Mouse (Mus musculus): ENCODE measurements at regions not wholly inside any gene's neighbourhood (a gene's known extent, or its start where the extent isn't known, plus 50 kb on each side); places are given as distances from the start of the nearest gene placed in this dataset.

DNA sequence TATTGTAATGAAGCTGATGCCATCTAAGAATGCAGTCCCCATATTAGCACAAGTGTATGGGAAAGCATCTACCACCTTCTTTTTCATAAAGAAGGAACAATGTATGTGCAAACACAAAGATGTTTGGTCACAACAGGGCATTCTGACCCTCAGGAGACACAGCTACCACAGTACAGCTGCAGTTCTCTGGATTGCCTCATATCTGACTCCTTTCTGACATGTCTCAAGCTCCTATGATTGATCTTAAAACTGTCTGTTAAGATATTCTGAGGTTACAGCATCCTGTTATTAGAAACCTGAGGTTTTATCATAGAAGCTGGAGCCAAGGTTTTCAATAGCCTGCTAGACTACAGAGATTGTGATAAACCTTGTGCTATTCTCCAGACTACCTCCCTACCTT lies 813.0 kb downstream of the Ryr2 start:
- no peak for DNase-seq (ENCODE audit: extremely low spot score, low read depth, low spot score)

DNA sequence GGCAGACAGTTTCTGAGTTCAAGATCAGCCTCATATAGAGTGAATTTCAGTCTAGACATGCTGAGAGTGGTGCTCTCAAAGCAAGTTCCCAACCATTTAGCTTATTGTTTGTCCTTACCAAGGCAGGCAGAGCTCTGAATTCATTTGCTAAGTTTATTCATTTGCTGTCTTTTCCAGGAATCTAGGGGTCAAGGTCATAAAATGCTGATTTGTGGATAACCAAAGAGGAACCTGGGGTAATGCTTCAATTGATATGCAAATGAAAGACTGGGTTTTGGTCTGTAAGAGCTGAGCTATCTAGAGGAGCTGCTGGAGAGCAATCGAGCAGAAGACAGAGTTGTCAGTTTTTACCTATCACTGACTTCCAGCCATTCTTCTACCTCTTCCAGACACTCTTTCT lies 832.8 kb downstream of the Ryr2 start:
- DNase-seq (ENCODE audit: extremely low spot score, low read depth, low spot score), result no peak

DNA sequence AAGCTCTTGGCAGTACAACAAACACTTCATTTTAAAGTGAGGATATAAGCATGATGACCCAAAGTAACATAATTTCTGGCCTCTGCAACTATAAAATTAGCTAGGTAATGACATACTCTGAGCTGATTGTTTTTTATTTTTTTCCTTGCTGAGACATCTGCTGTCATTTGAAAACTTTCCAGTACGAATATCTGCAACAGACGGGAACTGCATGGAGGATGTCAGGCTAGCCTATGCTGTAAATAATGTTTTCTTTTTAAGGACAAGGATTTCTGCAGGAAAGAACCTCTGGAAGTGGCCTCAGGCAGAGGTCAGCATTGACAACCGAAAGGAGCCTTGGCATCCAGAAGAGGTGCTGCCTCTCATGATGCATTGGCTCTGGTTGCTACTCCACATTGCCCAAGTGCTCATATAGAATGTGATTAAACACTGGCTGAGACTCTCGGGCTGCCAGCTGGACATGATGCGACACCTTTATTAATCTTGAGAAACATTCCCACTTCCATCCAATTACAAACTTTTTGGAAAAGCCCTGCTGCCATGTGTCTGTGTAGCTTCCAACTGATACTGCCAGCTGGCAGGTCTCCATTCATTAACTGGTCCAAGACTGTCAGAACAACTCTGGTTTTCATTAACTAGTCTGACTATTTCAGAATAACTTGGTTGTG lies 837.9 kb downstream of the Ryr2 start:
- DNase-seq (ENCODE audit: extremely low spot score, low read depth, low spot score), result no peak

DNA sequence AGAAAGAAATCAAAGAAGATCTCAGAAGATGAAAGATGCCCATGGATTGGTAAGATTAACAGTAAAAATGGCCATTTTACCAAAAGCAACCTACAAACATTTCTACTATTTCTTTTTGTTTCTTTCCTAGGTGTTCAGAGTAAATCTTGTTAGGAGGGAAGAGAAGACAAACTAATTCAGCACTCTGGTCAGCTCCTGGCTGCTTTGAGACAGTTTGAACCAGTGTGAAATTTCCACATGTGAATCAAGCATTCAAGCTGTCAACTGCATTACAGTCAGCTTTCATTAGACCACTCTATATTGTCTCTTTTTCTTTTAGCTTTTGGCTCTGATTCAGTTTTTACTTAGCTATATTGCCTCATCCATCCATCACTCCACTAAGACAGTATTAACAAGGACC lies 859.2 kb downstream of the Ryr2 start:
- peak; percentile 31 for DNase-seq (ENCODE audit: extremely low spot score, low read depth, low spot score)

DNA sequence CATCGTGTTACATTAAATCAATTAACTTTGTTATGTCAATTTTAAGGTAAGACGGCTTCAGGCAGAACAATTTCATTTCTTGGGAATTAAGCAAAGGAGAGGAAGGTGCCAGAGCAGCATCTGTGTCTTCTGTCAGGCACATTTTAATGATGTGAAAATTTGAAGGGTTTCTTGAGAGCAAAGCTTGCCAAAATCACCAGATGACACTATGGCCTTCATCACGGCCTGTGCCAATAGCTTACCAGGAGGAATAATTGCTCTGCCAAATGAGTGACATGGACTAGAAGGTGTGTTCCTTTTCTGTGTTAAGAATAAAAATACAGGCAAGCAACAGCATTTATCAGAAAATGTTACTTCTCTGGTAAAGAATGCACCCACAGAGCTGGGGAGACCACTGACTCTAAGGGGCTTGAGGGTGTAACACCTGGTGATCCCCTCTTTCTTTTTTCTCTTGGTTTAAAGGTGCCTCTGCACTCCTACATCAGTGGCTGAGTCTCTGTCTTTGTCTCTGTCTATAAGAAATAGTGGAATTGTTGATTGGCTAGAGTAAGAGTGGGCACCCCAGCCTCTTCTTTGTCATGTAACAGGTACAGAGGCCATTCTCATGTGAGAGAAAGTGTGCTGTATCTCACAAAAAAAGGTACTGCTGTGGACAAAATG lies 856.2 kb upstream of the Chrm3 start:
- DNase-seq (ENCODE audit: extremely low spot score, low read depth, low spot score), result no peak

DNA sequence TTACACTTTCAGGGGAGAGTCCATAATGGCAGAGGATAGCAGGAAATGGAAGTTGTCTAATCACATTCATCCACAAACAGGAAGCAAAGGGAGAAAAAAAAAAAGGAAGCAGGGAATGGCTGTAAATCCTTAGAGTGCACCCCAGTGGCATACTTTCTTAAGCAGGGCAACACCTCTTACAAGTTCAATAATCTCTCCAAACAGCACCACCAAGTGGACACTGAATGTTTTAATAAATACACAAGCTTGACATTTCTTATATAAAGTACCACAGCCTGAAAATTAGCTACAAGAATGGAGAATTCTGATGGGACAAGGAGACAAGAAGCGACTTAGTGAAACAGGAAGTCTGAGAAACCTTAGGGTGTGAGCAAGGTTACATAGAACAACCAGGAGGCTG lies 849.5 kb upstream of the Chrm3 start:
- no peak for DNase-seq (ENCODE audit: extremely low spot score, low read depth, low spot score)

DNA sequence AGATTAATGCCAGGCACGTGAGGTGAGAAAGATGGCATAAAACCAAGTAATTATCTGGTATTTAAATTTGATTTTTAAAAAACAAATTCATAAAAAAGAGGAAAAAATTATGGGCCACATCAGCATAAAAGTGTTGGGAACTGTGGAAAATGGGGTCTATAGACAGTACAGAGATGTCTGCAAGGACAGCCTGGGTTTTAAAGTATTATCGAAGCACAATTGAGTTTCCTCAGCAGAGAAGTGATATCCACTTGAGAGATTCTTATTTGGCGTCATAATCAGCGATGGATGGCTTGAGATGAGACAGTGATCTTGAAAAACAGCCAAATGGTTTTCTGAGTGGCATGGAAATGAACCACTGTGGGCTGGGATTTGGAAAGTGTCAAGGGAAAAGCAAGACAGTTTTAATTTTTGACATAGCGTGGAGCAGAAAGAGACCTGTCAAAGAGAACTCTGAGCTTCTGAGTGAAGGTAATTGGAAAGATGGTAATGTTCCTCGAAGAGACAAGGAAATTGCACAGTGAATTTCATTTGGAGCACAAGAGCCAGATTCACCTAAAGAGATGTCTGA lies 844.7 kb upstream of the Chrm3 start:
- no peak for DNase-seq (ENCODE audit: extremely low spot score, low read depth, low spot score)

DNA sequence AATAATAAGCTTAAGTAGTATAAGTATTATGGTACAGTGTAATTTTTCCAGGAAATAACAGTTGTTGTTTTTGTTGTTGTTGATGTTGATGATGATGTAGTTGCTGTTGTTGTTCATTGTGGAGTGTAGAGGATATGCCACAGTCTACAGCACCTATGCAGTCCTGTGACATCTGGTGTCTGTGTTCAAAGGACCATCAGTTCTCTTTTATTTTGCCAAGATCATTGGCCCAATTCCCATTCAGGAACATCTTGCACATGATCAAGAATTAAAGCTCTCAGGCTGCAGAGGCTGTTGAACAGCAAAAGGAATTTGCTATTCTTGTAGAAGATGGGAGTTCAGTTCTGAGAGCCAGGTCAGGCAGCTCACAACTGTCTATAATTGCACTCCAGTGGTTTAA lies 841.3 kb upstream of the Chrm3 start:
- DNase-seq (ENCODE audit: extremely low spot score, low read depth, low spot score), result no peak

DNA sequence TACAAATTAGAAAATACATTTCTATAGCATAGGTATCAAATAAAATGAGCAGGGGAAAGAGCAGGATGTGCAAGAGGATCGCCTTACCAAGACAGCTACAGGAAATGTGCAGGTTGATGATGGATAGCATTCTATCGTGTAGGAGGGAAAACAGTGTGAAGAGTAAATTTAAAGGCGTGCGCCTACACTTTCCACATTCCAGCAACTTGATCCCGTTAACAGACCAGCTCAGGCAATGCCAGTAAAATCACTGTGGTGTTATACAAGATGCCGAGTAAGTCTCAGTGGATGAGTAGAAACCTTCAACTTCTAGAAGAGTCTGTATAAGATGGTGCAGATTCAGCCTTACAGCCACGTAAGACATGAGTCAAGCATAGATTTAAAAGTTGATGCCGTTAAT lies 831.8 kb upstream of the Chrm3 start:
- no peak for DNase-seq (ENCODE audit: extremely low spot score, low read depth, low spot score)

DNA sequence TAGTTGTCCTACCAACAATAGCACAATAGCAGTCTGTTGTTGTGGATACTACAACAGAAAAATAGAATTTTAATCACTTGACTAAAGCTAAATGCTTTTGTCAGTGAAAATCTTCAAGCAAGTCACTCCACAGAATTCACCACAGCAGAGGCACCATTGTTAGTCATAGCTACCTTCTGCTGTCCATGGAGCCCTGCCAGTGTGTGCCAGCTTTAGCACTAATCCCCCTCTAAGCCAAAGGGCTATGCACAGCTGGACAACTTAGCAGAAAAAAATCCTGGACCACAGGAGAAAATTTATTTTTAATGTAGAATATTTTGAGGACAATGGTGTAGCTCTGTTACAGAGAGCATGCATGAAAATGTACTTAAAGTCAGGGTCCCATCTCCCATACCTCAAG lies 820.5 kb upstream of the Chrm3 start:
- no peak for DNase-seq (ENCODE audit: extremely low spot score, low read depth, low spot score)

DNA sequence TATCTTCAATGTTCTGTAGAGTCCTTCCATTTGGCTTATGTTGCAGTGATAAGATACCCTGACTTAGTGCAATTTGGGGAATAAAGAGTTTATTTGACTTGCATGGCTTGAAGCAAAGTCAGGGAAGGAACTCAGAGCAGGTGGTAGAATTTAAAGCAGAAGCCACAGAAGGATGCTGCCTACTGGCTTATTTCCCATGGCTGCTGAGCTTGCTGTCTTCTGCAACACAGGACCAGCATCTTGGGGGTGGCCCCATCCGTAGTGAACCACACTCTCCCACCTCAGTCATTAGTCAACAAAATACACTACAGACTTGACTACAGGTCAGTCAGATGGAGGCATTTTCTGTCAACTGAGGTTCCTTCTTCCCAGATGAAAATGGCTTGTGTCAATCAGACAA lies 819.7 kb upstream of the Chrm3 start:
- no peak for DNase-seq (ENCODE audit: extremely low spot score, low read depth, low spot score)

DNA sequence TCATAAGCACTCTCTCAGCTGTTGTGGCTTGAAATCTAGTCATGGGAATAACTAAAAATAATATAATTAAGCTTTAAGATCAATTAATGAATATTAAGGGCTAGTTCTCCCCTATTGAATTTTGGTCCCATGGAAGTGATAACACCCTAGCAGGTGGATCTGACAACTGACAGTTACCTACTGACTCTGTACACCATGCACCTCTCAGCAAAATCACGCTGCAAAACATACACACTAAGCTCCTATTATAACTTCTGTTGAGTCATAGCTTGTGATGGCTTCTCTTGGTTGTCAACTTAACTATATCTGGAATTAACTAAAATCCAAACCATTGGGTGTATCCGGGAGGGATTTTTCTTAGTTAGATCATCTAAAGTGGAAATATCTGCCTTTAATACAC lies 817.9 kb upstream of the Chrm3 start:
- no peak for DNase-seq (ENCODE audit: extremely low spot score, low read depth, low spot score)

DNA sequence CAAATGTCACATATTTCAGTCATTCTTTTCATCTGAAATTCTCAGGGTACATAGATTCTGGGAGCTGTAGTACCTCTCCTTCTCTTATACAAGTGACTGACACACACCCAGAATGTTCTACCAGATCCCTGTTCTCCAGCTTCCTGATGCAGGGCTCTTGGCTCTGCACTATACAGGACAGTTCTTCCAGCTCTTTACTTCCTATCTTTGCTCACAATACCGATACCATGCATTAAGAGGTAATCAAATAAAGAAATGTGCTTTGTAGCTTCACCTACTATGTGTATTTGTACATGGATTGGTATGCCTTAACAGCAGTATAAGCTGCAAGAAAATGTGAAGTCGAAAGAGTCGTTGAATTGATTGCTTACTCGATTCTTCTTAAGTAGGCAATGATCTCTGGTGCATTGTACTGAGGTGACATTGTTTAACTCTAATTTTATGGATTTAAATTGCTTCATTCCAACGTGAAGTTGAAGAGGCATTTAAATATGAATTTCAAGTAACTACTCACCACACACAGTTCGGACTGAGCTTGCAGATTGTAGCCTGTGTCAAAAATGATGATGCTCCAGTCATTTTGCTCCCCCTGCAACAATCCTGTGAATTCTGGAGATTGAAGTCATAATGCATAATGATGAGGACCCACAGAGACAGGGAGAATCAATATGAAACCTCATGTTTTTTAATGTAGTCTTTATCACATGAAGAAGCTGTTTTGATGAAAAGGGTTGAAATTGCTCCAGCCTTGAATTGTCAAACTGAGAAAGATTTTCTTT lies 817.2 kb upstream of the Chrm3 start:
- no peak for DNase-seq (ENCODE audit: extremely low spot score, low read depth, low spot score)

DNA sequence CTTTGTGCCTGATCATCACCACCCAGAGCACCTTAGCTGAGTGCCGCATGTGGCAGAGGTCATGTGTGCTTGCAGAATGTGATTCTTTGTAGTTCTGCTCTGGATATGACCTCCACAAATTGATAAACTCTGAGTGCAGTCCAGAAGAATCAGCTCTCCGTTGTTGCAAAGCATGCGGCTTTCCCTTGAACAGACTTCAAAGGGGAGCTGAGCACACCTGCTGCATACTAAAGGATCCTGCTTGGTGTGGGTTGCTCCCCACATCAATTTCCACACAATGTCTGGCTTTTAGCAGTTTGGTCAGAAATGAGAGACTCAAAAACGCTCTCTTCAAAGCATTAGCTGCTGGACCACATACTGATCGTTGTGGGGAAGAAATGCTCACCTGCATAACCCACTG lies 806.5 kb upstream of the Chrm3 start:
- no peak for DNase-seq (ENCODE audit: extremely low spot score, low read depth, low spot score)

DNA sequence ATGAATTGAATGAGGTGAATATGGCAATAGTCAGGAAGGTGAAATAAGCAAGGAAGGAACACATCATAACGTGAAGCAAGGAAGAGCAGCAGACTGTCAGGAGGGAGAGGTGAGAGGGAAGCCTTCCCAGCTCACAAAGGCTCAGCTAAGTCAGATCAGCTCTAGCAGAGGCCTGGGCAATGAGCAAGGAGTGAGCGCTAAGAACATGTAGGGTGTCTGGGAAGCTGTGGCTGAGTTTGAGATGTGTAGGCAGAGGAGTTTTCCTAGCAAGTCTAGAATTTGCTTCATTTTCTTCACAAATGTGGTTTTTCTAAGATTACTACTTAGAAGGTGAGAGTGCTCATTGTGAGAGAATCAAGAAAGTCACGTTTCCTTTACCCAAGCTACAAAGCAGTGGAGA lies 803.5 kb upstream of the Chrm3 start:
- no peak for DNase-seq (ENCODE audit: extremely low spot score, low read depth, low spot score)

DNA sequence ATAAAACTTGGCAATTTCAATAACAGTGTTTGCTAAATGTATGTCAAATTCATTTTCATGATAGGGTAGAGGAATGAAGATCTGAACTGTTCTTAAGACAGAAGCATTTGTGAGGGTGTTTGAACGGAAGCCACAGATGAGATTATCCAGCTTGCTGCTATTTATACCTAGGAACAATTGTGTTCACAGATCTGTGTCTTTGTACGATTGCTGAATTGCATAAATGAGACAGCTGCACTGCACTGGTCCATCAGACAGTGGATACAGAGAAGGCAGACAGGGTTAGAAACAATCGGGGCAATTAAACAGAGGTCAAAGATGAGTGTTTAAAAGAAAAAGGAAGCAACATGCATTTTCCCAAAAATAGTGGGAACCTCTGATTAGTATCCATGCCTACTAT lies 786.6 kb upstream of the Chrm3 start:
- DNase-seq (ENCODE audit: extremely low spot score, low read depth, low spot score), result no peak

DNA sequence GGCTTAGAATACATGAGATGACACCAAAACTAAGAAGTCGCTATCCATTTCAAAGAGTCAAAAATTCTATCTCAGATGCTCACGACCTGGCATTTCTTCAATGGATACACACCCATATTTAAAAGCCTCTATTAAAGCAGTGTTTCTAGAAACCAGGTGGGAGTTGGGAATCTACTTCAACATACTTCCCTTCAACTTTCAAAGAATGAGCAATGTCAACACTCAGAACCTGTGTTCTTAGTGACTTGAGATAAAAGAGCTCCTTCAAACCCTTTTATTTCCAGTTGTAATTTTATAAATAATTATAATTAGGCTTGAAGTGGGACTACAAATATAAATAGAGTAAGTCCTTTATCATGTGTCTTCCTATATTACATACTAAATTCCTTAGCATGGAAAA lies 747.0 kb upstream of the Chrm3 start:
- no peak for DNase-seq (ENCODE audit: extremely low spot score, low read depth, low spot score)

DNA sequence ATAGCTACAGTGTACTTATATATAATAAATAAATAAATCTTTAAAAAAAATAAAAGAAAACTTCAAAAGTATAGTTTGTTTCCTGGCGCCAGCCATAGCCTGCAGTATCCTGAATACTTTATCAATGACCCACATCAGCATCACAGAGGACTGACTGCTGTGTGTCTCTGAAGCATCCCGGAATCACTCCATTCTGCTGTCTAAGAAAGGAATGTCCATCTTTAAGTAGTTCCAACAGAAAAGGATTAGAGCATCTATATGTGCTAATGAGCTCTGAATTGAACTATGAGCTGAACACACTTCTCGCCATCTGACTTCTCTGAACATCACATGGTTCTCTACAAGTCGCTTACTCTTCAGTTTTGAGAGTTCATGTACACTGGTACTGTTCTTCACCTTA lies 745.8 kb upstream of the Chrm3 start:
- DNase-seq (ENCODE audit: extremely low spot score, low read depth, low spot score), result no peak

DNA sequence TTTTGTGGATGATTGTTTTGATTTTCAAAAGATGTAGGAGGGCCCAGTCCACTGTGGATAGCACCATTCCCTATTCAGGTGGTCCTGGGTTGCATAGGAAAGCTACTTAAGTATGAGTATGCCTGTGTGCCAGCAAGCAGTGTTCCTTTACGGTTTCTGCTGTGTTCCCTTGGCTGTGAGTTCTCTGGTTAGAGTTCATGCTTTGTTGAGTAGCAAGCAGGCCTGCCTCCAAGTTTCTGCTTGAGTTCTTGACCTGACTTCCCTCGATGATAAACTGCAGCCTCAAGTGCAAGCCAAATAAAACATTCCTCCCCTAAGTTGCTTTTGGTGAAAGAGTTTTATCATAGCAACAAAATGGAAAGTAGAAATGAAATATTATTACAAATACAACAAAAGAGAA lies 744.9 kb upstream of the Chrm3 start:
- no peak for DNase-seq (ENCODE audit: extremely low spot score, low read depth, low spot score)

DNA sequence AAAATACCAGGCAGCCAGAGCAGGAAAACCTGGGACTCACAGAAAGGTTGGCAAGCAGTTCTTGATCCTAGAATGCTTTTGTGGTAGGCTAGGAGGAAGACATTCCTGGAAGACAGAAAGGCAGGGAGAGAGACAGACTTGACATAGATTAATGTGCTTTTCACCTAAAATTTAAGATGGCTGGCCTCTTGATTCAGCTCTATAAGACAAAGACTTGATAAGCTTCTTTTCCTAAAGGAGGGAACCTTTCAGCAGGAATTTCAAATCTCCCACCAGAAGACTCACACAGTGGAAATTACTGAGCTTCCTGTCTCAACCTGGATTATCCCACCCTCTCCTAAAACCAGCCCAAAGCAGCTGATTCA lies 738.9 kb upstream of the Chrm3 start:
- no peak for DNase-seq (ENCODE audit: extremely low spot score, low read depth, low spot score)

DNA sequence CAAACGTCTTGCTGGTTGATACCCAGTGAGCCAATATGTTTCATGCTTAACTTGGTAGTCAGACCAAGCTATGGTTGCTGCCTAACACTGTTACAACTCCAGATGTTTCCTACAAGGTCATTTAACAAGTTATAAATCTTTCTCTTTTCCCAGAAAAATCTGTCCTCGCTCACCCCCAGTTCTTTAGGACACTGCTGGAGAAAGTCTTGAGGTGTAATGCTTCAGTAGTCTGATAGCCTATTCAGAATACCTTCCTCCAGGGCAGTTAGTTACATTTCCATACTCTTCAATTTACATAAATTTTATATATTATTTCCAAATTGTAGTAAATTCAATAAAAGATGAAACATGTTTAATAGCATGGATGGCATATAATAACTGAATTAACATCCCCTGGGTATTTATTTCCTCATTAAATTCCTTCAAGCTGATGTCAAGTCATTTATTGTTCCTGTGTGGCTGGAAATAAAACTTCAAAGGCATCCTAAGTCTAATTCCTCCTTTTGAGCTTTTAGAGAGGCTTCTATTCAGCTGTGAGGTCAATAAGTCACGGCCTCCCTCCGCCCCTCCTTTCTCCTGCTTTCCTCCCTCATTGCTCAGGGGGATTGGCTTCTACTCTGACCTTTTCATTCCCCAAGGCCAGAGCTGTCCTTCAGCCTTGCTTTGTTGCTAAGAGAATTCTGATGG lies 738.4 kb upstream of the Chrm3 start:
- peak; percentile 77 for DNase-seq (ENCODE audit: extremely low spot score, low read depth, low spot score)

DNA sequence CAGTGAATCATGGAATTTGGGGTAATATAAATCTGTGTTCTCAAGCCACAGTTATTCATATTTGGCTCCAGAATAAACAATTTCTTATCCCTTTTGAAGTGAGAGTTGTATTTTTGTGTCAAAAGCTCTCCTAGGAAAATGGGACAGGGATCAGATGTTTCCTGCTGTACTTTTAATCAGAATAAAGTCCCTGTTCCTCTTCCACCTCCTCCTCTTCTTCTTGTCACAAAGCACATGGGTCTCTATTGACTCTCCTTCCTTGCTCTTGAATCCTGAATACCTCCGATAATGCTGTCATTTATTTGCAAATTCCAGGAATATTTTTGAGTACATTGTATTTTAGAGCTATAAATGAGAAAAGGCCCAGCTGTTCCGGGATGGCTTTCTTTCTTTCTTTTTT lies 732.3 kb upstream of the Chrm3 start:
- DNase-seq (ENCODE audit: extremely low spot score, low read depth, low spot score), result no peak

Measured in hindlimb bud, embryonic 11.5 days (tissue).